Mouse (Mus musculus) forebrain, embryonic 14.5 days (tissue): Measurements from ENCODE around the gene Prss22. TPM values are rescaled to one million over a fixed set of nuclear protein-coding genes. Genes with fewer than 3 reads are reported as not detected.
A peak's percentile ranks its signal among the peaks of the same experiment; 100 is the strongest.
"Not testable (repeated sequence)": the region's sequence is repeated elsewhere in the genome, so short reads cannot be mapped to it uniquely, and the experiment has no call there.

Source experiments
- ATAC-seq: fragments of 200-750 bp; cut with Nextera tagmentation; 2 replicates; pipeline ENCODE4 v1.8.0; 2017; ENCODE audit warnings: mild to moderate bottlenecking, moderate library complexity
- DNase-seq: peaks from one replicate; pipeline ENCODE4 v3.0.0-alpha.2; 2015; ENCODE audit warnings: low spot score
- H3K27ac ChIP-seq: fragments of 300-500 bp; sonication (generic); 2 replicates; pipeline ENCODE4 v1.5.1; 2014; ENCODE audit warnings: low read depth, mild to moderate bottlenecking, control low read depth, low read length, moderate library complexity
- H3K27me3 ChIP-seq: fragments of 300-500 bp; sonication (generic); replicated peaks from 2 replicates; pipeline ENCODE4 v1.6.1; 2014; ENCODE audit warnings: low read length, control low read depth, mixed read lengths; ENCODE audit not compliant: control insufficient read depth, insufficient read depth
- H3K36me3 ChIP-seq: fragments of 300-500 bp; sonication (generic); 2 replicates; pipeline ENCODE4 v1.6.1; 2014; ENCODE audit warnings: low read length, control low read depth; ENCODE audit not compliant: control insufficient read depth, insufficient read depth
- H3K4me1 ChIP-seq: fragments of 300-500 bp; sonication (generic); 2 replicates; pipeline ENCODE4 v1.6.1; 2014; ENCODE audit warnings: antibody characterized with exemption, low read length, control low read depth; ENCODE audit not compliant: control insufficient read depth, insufficient read depth
- H3K4me2 ChIP-seq: fragments of 300-500 bp; sonication (generic); 2 replicates; pipeline ENCODE4 v1.6.1; 2014; ENCODE audit warnings: mild to moderate bottlenecking, control low read depth, low read length
- H3K4me3 ChIP-seq: fragments of 300-500 bp; sonication (generic); 2 replicates; pipeline ENCODE4 v1.5.1; 2014; ENCODE audit warnings: low read depth, low read length, control low read depth
- H3K9ac ChIP-seq: fragments of 300-500 bp; sonication (generic); 2 replicates; pipeline ENCODE4 v1.6.1; 2014; ENCODE audit warnings: mild to moderate bottlenecking, low read length, control low read depth, moderate library complexity
- H3K9me3 ChIP-seq: fragments of 300-500 bp; sonication (generic); replicated peaks from 2 replicates; pipeline ENCODE4 v1.6.1; 2016; ENCODE audit warnings: low read length, control low read depth, mixed read lengths; ENCODE audit not compliant: control insufficient read depth
- WGBS: fragments of 180-500 bp; shearing (Covaris S2); extraction: QIAGEN DNeasy Blood & Tissue Kit; methylation state at CpG from one replicate; pipeline ENCODE4 v1.1.7; 2014; 5-methylcytosine and 5-hydroxymethylcytosine counted together
- polyA plus RNA-seq: library from polyadenylated mRNA; unstranded; fragments of >200 nt; fragmentation: Nextera tagmentation; extraction: Ambion mirVana; gene quantifications from 2 replicates; pipeline ENCODE4 v1.2.1, GENCODE M21; 2014

The Prss22 gene
- polyA plus RNA-seq, 1 experiment from 2014 or later, result not detected

- Histone ChIP-seq H3K4me2 (no peak overlapping the region), H3K36me3 (no peaks in the 10 kb centered on the region), H3K4me3 (no peak overlapping the region), H3K27me3 (no peaks in the 10 kb centered on the region), H3K27ac (no peak overlapping the region), H3K4me1 (no peaks in the 10 kb centered on the region), H3K9ac (no peak overlapping the region), H3K9me3 (no peaks in the 10 kb centered on the region)
- DNase-seq (no peak), ATAC-seq (no peak)
- 51% methylated on average over 2 of the region's 2 CpGs for WGBS
Measured at GRCm38 (mm10) chr17:23968780-23969179, 29.1 kb downstream of the Prss22 start.

- ATAC-seq (no peak), DNase-seq (no peak)
- Histone ChIP-seq H3K27ac (no peak overlapping the region), H3K9me3 (no peaks in the 10 kb centered on the region), H3K36me3 (no peaks in the 10 kb centered on the region), H3K9ac (no peak overlapping the region), H3K4me2 (no peak overlapping the region), H3K27me3 (no peaks in the 10 kb centered on the region), H3K4me3 (no peak overlapping the region), H3K4me1 (no peaks in the 10 kb centered on the region)
- 88% methylated on average over 10 of the region's 10 CpGs for WGBS
Measured at GRCm38 (mm10) chr17:23966658-23967401, 31.1 kb downstream of the Prss22 start.

- Histone ChIP-seq H3K27me3 (no peaks in the 10 kb centered on the region), H3K9me3 (no peaks in the 10 kb centered on the region), H3K27ac (no peak overlapping the region), H3K4me3 (no peak overlapping the region), H3K4me1 (no peaks in the 10 kb centered on the region), H3K9ac (no peak overlapping the region), H3K4me2 (no peak overlapping the region), H3K36me3 (no peaks in the 10 kb centered on the region)
- ATAC-seq, result no peak
- DNase-seq, result peak; percentile 7
- 23% methylated on average over 6 of the region's 6 CpGs for WGBS
Measured at GRCm38 (mm10) chr17:23965805-23966425, 32.0 kb downstream of the Prss22 start.

GRCm38 (mm10) chr17:23961573-23962122 is 36.3 kb downstream of the Prss22 start:
- Histone ChIP-seq H3K4me3 (no peak overlapping the region), H3K4me2 (no peak overlapping the region), H3K27ac (no peak overlapping the region), H3K9me3 (no peaks in the 10 kb centered on the region), H3K9ac (no peak overlapping the region), H3K4me1 (no peaks in the 10 kb centered on the region), H3K27me3 (no peaks in the 10 kb centered on the region), H3K36me3 (no peaks in the 10 kb centered on the region)
- no peak for DNase-seq
- ATAC-seq, result no peak
- 28% methylated on average over 4 of the region's 4 CpGs for WGBS

GRCm38 (mm10) chr17:23960084-23960738 is 37.7 kb downstream of the Prss22 start:
- Histone ChIP-seq H3K4me1 (no peaks in the 10 kb centered on the region), H3K27me3 (no peaks in the 10 kb centered on the region), H3K27ac (no peak overlapping the region), H3K4me2 (no peak overlapping the region), H3K9me3 (no peaks in the 10 kb centered on the region), H3K9ac (no peak overlapping the region), H3K36me3 (no peaks in the 10 kb centered on the region), H3K4me3 (no peak overlapping the region)
- DNase-seq (peak; percentile 92), ATAC-seq (peak; percentile 96)
- WGBS, result 39% methylated on average over 3 of the region's 3 CpGs

GRCm38 (mm10) chr17:23955174-23955573 is 42.7 kb downstream of the Prss22 start, which contains the start of gene Sbpl:
Gene Sbpl (minus strand): TSS chr17:23955274.
- 76% methylated on average over 5 of the region's 5 CpGs for WGBS
- ATAC-seq (no peak), DNase-seq (no peak)
- Histone ChIP-seq H3K27ac (no peak within 1 kb of the TSS), H3K9ac (no peak within 1 kb of the TSS), H3K36me3 (no peaks in the 10 kb centered on the region), H3K9me3 (no peaks in the 10 kb centered on the region), H3K4me3 (no peak within 1 kb of the TSS), H3K4me1 (no peaks in the 10 kb centered on the region), H3K4me2 (no peak within 1 kb of the TSS), H3K27me3 (no peaks in the 10 kb centered on the region)

GRCm38 (mm10) chr17:23950828-23951227 is 47.1 kb downstream of the Prss22 start:
- H3K4me3 ChIP-seq, H3K4me2 ChIP-seq, ATAC-seq, DNase-seq, H3K36me3 ChIP-seq, H3K9me3 ChIP-seq, H3K27me3 ChIP-seq, H3K4me1 ChIP-seq, H3K27ac ChIP-seq, H3K9ac ChIP-seq: not testable (repeated sequence)
- WGBS, result 70% methylated on average over 4 of the region's 4 CpGs

- H3K4me1 ChIP-seq, result no peaks in the 10 kb centered on the region
- H3K9ac ChIP-seq, result no peak overlapping the region
- H3K4me3 ChIP-seq, result no peak overlapping the region
- no peaks in the 10 kb centered on the region for H3K36me3 ChIP-seq
- 90% methylated on average over 2 of the region's 2 CpGs for WGBS
- H3K4me2 ChIP-seq, result no peak overlapping the region
- H3K27me3 ChIP-seq, result no peaks in the 10 kb centered on the region
- no peaks in the 10 kb centered on the region for H3K9me3 ChIP-seq
- H3K27ac ChIP-seq, result no peak overlapping the region
- ATAC-seq (no peak), DNase-seq (no peak)
Measured at GRCm38 (mm10) chr17:23949068-23949467, 48.8 kb downstream of the Prss22 start.
